ENCODE assay signal across 18 mouse cellular contexts in genomic region chr5:118675697-118676096, GRCm38 (mm10).
DNase-seq lines count a peak whose midpoint lies in the region; ATAC-seq and TF ChIP-seq lines count a peak whose summit lies in the region.
"Had no signal": no experiment of that assay in that cellular context is flagged by ENCODE, and none has a peak within 500 bp of the region (broad histone marks: within the 10 kb centered on the region; RNA-seq: fewer than 3 reads in every experiment).

No protein-coding gene starts in this region.

- H3K27ac ChIP-seq in kidney, postnatal 0 days: no peak overlapping the region
- H3K27ac ChIP-seq in heart, embryonic 11.5 days (ENCODE audit: low read depth, low read length): peak overlapping the region; percentile 46; the same call in 1 of the 2 replicates
- H3K27ac ChIP-seq: embryonic facial prominence, embryonic 13.5 days; forebrain, embryonic 12.5 days; liver, embryonic 13.5 days had no signal

- peaks cover 3% of the 10 kb centered on the region; the same call in 1 of the 2 replicates for H3K36me3 ChIP-seq in kidney, postnatal 0 days (ENCODE audit: insufficient read depth, low read length)
- H3K36me3 ChIP-seq in heart, embryonic 11.5 days (ENCODE audit: control insufficient read depth, insufficient read depth, low read length): no peaks in the 10 kb centered on the region
- H3K36me3 ChIP-seq: forebrain, embryonic 12.5 days had no signal

- no peaks in the 10 kb centered on the region for H3K27me3 ChIP-seq in kidney, postnatal 0 days (ENCODE audit: insufficient read depth, low read length)
- no peaks in the 10 kb centered on the region for H3K27me3 ChIP-seq in heart, embryonic 11.5 days (ENCODE audit: control insufficient read depth, insufficient read depth, low read length)
- H3K27me3 ChIP-seq: embryonic facial prominence, embryonic 13.5 days; liver, embryonic 13.5 days had no signal

- H3K4me1 ChIP-seq in kidney, postnatal 0 days (replicated peaks; ENCODE audit: insufficient read depth, low read length): peaks cover 23% of the 10 kb centered on the region
- peaks cover 44% of the 10 kb centered on the region for H3K4me1 ChIP-seq in heart, embryonic 11.5 days (ENCODE audit: control insufficient read depth, insufficient read depth, low read length)

- H3K4me2 ChIP-seq in kidney, postnatal 0 days (ENCODE audit: low read length): no peak overlapping the region
- peak overlapping the region; percentile 9; the same call in 1 of the 2 replicates for H3K4me2 ChIP-seq in heart, embryonic 11.5 days
- H3K4me2 ChIP-seq: embryonic facial prominence, embryonic 13.5 days; forebrain, embryonic 12.5 days; liver, embryonic 13.5 days had no signal

- no peak overlapping the region for H3K4me3 ChIP-seq in kidney, postnatal 0 days (replicated peaks; ENCODE audit: low read depth, low read length)
- no peak overlapping the region for H3K4me3 ChIP-seq in heart, embryonic 11.5 days (ENCODE audit: low read depth, low read length)
- H3K4me3 ChIP-seq: embryonic facial prominence, embryonic 13.5 days; forebrain, embryonic 12.5 days; liver, embryonic 13.5 days had no signal

- WGBS in kidney, postnatal 0 days: 33% methylated on average over 3 of the region's 3 CpGs
- 39% methylated on average over 3 of the region's 3 CpGs for WGBS in heart, embryonic 11.5 days (ENCODE audit: insufficient replicate concordance)

- DNase-seq in heart, adult 11 months: peak; percentile 95
- DNase-seq in heart, postnatal 25 days (ENCODE audit: low spot score): no peak
- peak; percentile 61 for DNase-seq in kidney, postnatal 0 days (ENCODE audit: low spot score)
- no peak for DNase-seq in kidney, adult 8-10 months
- peak; percentile 45 for DNase-seq in lung, postnatal 10 days
- no peak for DNase-seq in left cerebral cortex, adult 11 months (ENCODE audit: low spot score)
- no peak for DNase-seq in urinary bladder, postnatal 36 days (ENCODE audit: low spot score in 2 of 2)
- DNase-seq: adrenal gland, adult 2 months; cerebellum, adult 11-12 months; kidney, postnatal 10 days; left cerebral cortex, postnatal 4 days; liver, embryonic 13.5 days; midbrain, embryonic 14.5 days; spleen, adult 18-20 months had no signal

- no peak for TF ChIP-seq CTCF in kidney, postnatal 0 days (IDR thresholded peaks at IDR 0.05; ENCODE audit: low read depth)

- H3K9me3 ChIP-seq in kidney, postnatal 0 days (replicated peaks; ENCODE audit: low read length): no peaks in the 10 kb centered on the region
- H3K9me3 ChIP-seq in heart, embryonic 11.5 days (replicated peaks; ENCODE audit: control insufficient read depth, low read length): no peaks in the 10 kb centered on the region
- H3K9me3 ChIP-seq: embryonic facial prominence, embryonic 13.5 days; forebrain, embryonic 12.5 days; liver, embryonic 13.5 days had no signal

- intact Hi-C loops in heart, postnatal 25 days (cut with DNase I): no loop called here

- H3K9ac ChIP-seq in kidney, postnatal 0 days (ENCODE audit: low read depth, low read length): no peak overlapping the region
- H3K9ac ChIP-seq in heart, embryonic 11.5 days (ENCODE audit: low read depth, low read length): no peak overlapping the region
- H3K9ac ChIP-seq: embryonic facial prominence, embryonic 13.5 days; forebrain, embryonic 12.5 days; liver, embryonic 13.5 days had no signal

- no peak for ATAC-seq in kidney, postnatal 0 days (replicated peaks; ENCODE audit: low FRiP score, low read depth)
- no peak; the same call in 1 of the 2 replicates for ATAC-seq in heart, embryonic 11.5 days (replicated peaks; ENCODE audit: insufficient number of reproducible peaks, low FRiP score, low TSS enrichment)
- ATAC-seq: hindbrain, embryonic 16.5 days had no signal

Comparison
In these comparisons a context has a peak if more than half of its experiments do, and no peak if none do; other contexts are left out.
1. DNase-seq: peak in heart, adult 11 months (single experiment), kidney, postnatal 0 days (single experiment) and lung, postnatal 10 days (single experiment); none in heart, postnatal 25 days (single experiment), kidney, adult 8-10 months (0 of 2), left cerebral cortex, adult 11 months (single experiment) and urinary bladder, postnatal 36 days (0 of 2).